Mouse (Mus musculus): ENCODE results near the gene Hist1h4c.

DNA sequence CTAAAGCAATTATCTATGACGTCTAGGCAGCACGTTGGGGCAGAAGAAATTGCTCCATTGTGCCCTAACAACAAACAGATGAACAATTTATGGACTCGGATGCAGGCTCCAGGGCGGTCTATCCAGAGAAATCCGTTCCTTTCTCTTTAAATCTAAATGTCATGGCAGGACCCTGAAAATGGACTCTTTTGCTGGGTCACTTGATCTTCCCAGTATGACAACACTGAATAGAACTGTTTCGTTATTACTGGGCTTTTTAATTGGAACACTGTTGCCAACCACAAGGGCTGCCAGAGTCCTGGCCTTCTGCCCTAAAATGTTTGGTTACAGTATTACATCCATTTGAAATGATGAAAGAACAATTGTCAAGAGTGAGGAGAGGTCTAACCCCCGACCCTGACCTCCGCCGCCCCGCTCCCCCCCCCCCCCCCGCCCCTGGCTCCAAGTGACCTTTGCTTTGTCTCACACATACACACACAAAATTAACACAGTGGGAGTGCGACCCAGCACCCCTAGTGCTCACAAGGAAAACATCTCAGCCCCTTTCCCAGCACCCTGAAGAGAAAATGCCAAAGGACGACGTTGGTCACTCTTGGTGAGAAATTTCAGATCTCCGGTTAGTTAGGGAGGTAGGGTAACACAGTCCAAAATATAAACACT, 11.6 kb upstream of the Hist1h4c start:
- no peak for TF ChIP-seq POLR2A (IDR thresholded peaks at IDR 0.05; ENCODE audit: borderline replicate concordance, low read depth, low read length)
- TF ChIP-seq CTCF (IDR thresholded peaks at IDR 0.05; ENCODE audit: low read depth, low read length), result no peak; the same call in 1 of the 2 replicates

Measured in bone marrow macrophage, adult 2 months (primary cell).